Mouse (Mus musculus) G1E (cell line): ENCODE results near the gene Uggt1. TPM values are rescaled to one million over a fixed set of nuclear protein-coding genes. Genes with fewer than 3 reads are reported as not detected.

Source experiments
- ATAC-seq: 2 replicates; pipeline ENCODE4 v1.8.0; 2016; ENCODE audit warnings: mild to moderate bottlenecking; ENCODE audit not compliant: insufficient number of reproducible peaks, poor library complexity, low FRiP score, severe bottlenecking; ENCODE audit errors: extremely low read depth
- DNase-seq: peaks from one replicate; pipeline ENCODE4 v3.0.0; 2012; ENCODE audit warnings: low spot score
- H3K27me3 ChIP-seq: 2 replicates; pipeline ENCODE4 v1.6.1; 2012; ENCODE audit warnings: mild to moderate bottlenecking, low read length, inconsistent platforms; ENCODE audit not compliant: insufficient read depth
- H3K36me3 ChIP-seq: replicated peaks from 2 replicates; pipeline ENCODE3; 2012; ENCODE audit warnings: mild to moderate bottlenecking, inconsistent platforms
- H3K4me1 ChIP-seq: 2 replicates; pipeline ENCODE4 v1.6.1; 2012; ENCODE audit warnings: low read depth, low read length, inconsistent platforms, mixed read lengths; ENCODE audit not compliant: insufficient read depth
- H3K4me3 ChIP-seq: 2 replicates; pipeline ENCODE4 v1.5.1; 2012; ENCODE audit warnings: low read depth, mild to moderate bottlenecking, inconsistent platforms, low read length, moderate library complexity, mixed read lengths
- H3K9me3 ChIP-seq: replicated peaks from 2 replicates; pipeline ENCODE4 v1.6.1; 2012; ENCODE audit warnings: inconsistent platforms
- CTCF ChIP-seq: IDR thresholded peaks from 2 replicates; pipeline ENCODE4 v1.5.1; 2012; ENCODE audit warnings: low read depth, low read length, inconsistent platforms, mixed read lengths
- GATA1 ChIP-seq: IDR thresholded peaks from 2 replicates; pipeline ENCODE4 v1.6.1; 2012; ENCODE audit warnings: borderline replicate concordance, low read length, inconsistent platforms, mixed read lengths
- GATA2 ChIP-seq: IDR thresholded peaks from 2 replicates; pipeline ENCODE4 v1.6.1; 2012; ENCODE audit warnings: low read depth, low read length, inconsistent platforms, borderline replicate concordance
- POLR2AphosphoS5 ChIP-seq: IDR thresholded peaks from 2 replicates; pipeline ENCODE4 v1.6.1; 2012; ENCODE audit warnings: low read depth, low read length, inconsistent platforms; ENCODE audit not compliant: insufficient replicate concordance
- TAL1 ChIP-seq: conservative IDR thresholded peaks from 2 replicates; pipeline ENCODE4 v1.6.1; 2012; ENCODE audit warnings: low read depth, low read length, inconsistent platforms, mixed read lengths
- polyA plus RNA-seq: library from polyadenylated mRNA; stranded (reverse); fragments of >175 nt; gene quantifications from 2 replicates; pipeline ENCODE4 v1.2.3, GENCODE M21; 2012
- total RNA-seq, 2 experiments: library from RNA; stranded (forward) in 1 of 2; stranded (reverse) in 1 of 2; fragments of 200-1000 nt in 1 of 2; fragments of >200 nt in 1 of 2; fragmentation: Nextera tagmentation in 1 of 2; gene quantifications; 2 replicates each; pipeline ENCODE4 v1.2.3; 2014 to 2017

Uggt1 gene
- total and polyA plus RNA-seq, 3 experiments, result 12.2 to 97.8 (median 97.4) TPM

GRCm38 (mm10) chr1:36130307-36131035, 114.0 kb downstream of the Uggt1 start:
- H3K4me1 ChIP-seq, result peaks cover 80% of the 10 kb centered on the region
- no peaks in the 10 kb centered on the region for H3K9me3 ChIP-seq
- ATAC-seq, result peak; percentile 88
- no peaks in the 10 kb centered on the region for H3K27me3 ChIP-seq
- peaks cover 7% of the 10 kb centered on the region for H3K36me3 ChIP-seq
- DNase-seq, result peak; percentile 84
- TF ChIP-seq CTCF (no peak), GATA2 (peak; percentile 65; the same call in 1 of the 2 replicates), TAL1 (peak; percentile 95), GATA1 (no peak), POLR2AphosphoS5 (no peak)
- H3K4me3 ChIP-seq, result peak overlapping the region; percentile 24; the same call in 1 of the 2 replicates

GRCm38 (mm10) chr1:36129881-36130280, 114.6 kb downstream of the Uggt1 start:
- no peak for DNase-seq
- Histone ChIP-seq H3K36me3 (peaks cover 5% of the 10 kb centered on the region), H3K9me3 (peaks cover under 1% of the 10 kb centered on the region; the same call in 1 of the 2 replicates), H3K4me1 (peaks cover 80% of the 10 kb centered on the region), H3K4me3 (peak overlapping the region; percentile 24; the same call in 1 of the 2 replicates), H3K27me3 (no peaks in the 10 kb centered on the region)
- no peak for ATAC-seq
- TF ChIP-seq GATA2, result no peak
- no peak for TF ChIP-seq GATA1
- TF ChIP-seq CTCF, result no peak
- no peak for TF ChIP-seq TAL1
- TF ChIP-seq POLR2AphosphoS5, result no peak

- peaks cover 2% of the 10 kb centered on the region; the same call in 1 of the 2 replicates for H3K27me3 ChIP-seq
- TF ChIP-seq GATA1 (no peak), CTCF (no peak), TAL1 (no peak), POLR2AphosphoS5 (no peak), GATA2 (no peak)
- peaks cover 5% of the 10 kb centered on the region for H3K36me3 ChIP-seq
- H3K4me3 ChIP-seq, result no peak overlapping the region; the same call in 1 of the 2 replicates
- DNase-seq, result peak; percentile 43
- ATAC-seq, result 0 out of 2 replicates have a peak, but pooled peaks have one; percentile 4
- peaks cover 8% of the 10 kb centered on the region for H3K9me3 ChIP-seq
- peaks cover 82% of the 10 kb centered on the region for H3K4me1 ChIP-seq
These were observed 115.4 kb downstream of the Uggt1 start for GRCm38 (mm10) chr1:36129126-36129525.

- Histone ChIP-seq H3K27me3 (peaks cover 12% of the 10 kb centered on the region), H3K9me3 (peaks cover 9% of the 10 kb centered on the region), H3K4me1 (peaks cover 44% of the 10 kb centered on the region), H3K36me3 (no peaks in the 10 kb centered on the region), H3K4me3 (no peak overlapping the region)
- ATAC-seq (no peak), DNase-seq (no peak)
- TF ChIP-seq TAL1, result no peak
- no peak for TF ChIP-seq GATA1
- TF ChIP-seq POLR2AphosphoS5, result no peak
- TF ChIP-seq GATA2, result no peak
- TF ChIP-seq CTCF, result no peak
These were observed 119.4 kb downstream of the Uggt1 start for GRCm38 (mm10) chr1:36125076-36125475.

- Histone ChIP-seq H3K27me3 (peaks cover 38% of the 10 kb centered on the region), H3K9me3 (peaks cover 9% of the 10 kb centered on the region), H3K4me1 (peaks cover 14% of the 10 kb centered on the region), H3K4me3 (no peak overlapping the region), H3K36me3 (no peaks in the 10 kb centered on the region)
- DNase-seq, result no peak
- TF ChIP-seq POLR2AphosphoS5 (no peak), GATA1 (no peak), GATA2 (no peak), CTCF (no peak), TAL1 (no peak)
- no peak for ATAC-seq
These were observed 123.3 kb downstream of the Uggt1 start for GRCm38 (mm10) chr1:36121172-36121571.

GRCm38 (mm10) chr1:36119426-36119825, 125.1 kb downstream of the Uggt1 start:
- Histone ChIP-seq H3K36me3 (no peaks in the 10 kb centered on the region), H3K27me3 (peaks cover 56% of the 10 kb centered on the region), H3K9me3 (peaks cover 4% of the 10 kb centered on the region), H3K4me3 (no peak overlapping the region), H3K4me1 (peaks cover 11% of the 10 kb centered on the region)
- DNase-seq, result no peak
- TF ChIP-seq POLR2AphosphoS5, result no peak
- no peak for TF ChIP-seq TAL1
- no peak for TF ChIP-seq GATA1
- TF ChIP-seq GATA2, result no peak
- TF ChIP-seq CTCF, result no peak
- ATAC-seq, result no peak
